ENCODE assay signal across 29 mouse cellular contexts in the genomic region with DNA sequence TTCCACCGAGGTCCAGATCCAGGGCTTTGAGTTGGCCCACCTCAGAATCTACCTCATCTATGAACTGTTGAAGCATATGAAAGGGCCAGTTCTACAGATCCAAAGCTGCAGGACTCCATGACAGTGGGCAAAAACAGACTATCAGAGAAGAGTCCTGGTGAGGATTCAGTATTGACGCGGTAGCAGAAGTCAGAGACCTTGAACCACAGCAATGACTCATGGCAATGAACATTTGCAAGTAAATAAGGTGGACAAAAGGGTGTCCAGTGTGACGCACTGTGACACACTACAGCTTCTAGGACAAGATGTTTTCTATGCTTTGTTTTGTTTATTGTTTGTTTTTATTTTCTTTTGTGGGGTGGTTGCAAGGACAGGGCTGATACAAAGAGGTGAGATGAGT. TPM values are rescaled to one million over a fixed set of nuclear protein-coding genes. Genes with fewer than 3 reads are reported as not detected.
DNase-seq lines count a peak whose midpoint lies in the region; ATAC-seq and TF ChIP-seq lines count a peak whose summit lies in the region.
"Had no signal": no experiment of that assay in that cellular context is flagged by ENCODE, and none has a peak within 500 bp of the region (broad histone marks: within the 10 kb centered on the region; RNA-seq: fewer than 3 reads in every experiment).

No protein-coding gene starts in this region.

- no peaks in the 10 kb centered on the region for H3K9me3 ChIP-seq in erythroblast, embryonic 14.5 days (ENCODE audit: control insufficient read depth, low read length)
- no peaks in the 10 kb centered on the region for H3K9me3 ChIP-seq in liver, postnatal 0 days (ENCODE audit: low read length)
- H3K9me3 ChIP-seq: embryonic facial prominence, embryonic 10.5 days; embryonic facial prominence, embryonic 15.5 days; forebrain, embryonic 15.5 days; kidney, embryonic 15.5 days; liver, embryonic 15.5 days; lung, embryonic 15.5 days; midbrain, embryonic 10.5 days; midbrain, embryonic 15.5 days; neural tube, embryonic 12.5 days had no signal

- WGBS in liver, postnatal 0 days (ENCODE audit: insufficient replicate concordance): 64% methylated on average over 4 of the region's 4 CpGs

- H3K4me1 ChIP-seq in erythroblast, embryonic 14.5 days (ENCODE audit: control insufficient read depth): peaks cover 39% of the 10 kb centered on the region
- H3K4me1 ChIP-seq in liver, postnatal 0 days (ENCODE audit: insufficient read depth): peaks cover 9% of the 10 kb centered on the region; the same call in 1 of the 2 replicates

- H3K27ac ChIP-seq in liver, postnatal 0 days (ENCODE audit: low read depth): peak overlapping the region; percentile 53
- H3K27ac ChIP-seq: embryonic facial prominence, embryonic 10.5 days; embryonic facial prominence, embryonic 15.5 days; forebrain, embryonic 15.5 days; hindbrain, embryonic 14.5 days; kidney, embryonic 15.5 days; liver, embryonic 15.5 days; lung, embryonic 15.5 days; midbrain, embryonic 10.5 days; midbrain, embryonic 15.5 days; neural tube, embryonic 12.5 days had no signal

- no peaks in the 10 kb centered on the region for H3K36me3 ChIP-seq in erythroblast, embryonic 14.5 days (ENCODE audit: control insufficient read depth)
- H3K36me3 ChIP-seq in liver, postnatal 0 days (replicated peaks; ENCODE audit: insufficient read depth, low read length): no peaks in the 10 kb centered on the region
- H3K36me3 ChIP-seq: embryonic facial prominence, embryonic 10.5 days; embryonic facial prominence, embryonic 15.5 days; forebrain, embryonic 15.5 days; kidney, embryonic 15.5 days; liver, embryonic 15.5 days; lung, embryonic 15.5 days; midbrain, embryonic 10.5 days; midbrain, embryonic 15.5 days; neural tube, embryonic 12.5 days had no signal

- TF ChIP-seq EP300 in liver, postnatal 0 days (IDR thresholded peaks at IDR 0.05; ENCODE audit: low read depth): peak; percentile 49; the same call in 1 of the 2 replicates

- DNase-seq in liver, postnatal 0 days: no peak
- DNase-seq in liver: no peak
- DNase-seq in adrenal gland, postnatal 36 days: peak; percentile 50 to 57
- DNase-seq in cerebellum, adult 11 months: no peak
- no peak for DNase-seq in cerebellum, postnatal 4 days (ENCODE audit: low spot score in 2 of 2)
- DNase-seq: cerebellum, adult 18-20 months; cerebellum, postnatal 14 days; gastrocnemius, postnatal 25 days; heart, adult 18-20 months; heart, postnatal 4 days; kidney, adult 18-20 months; kidney, postnatal 25 days; left cerebral cortex, postnatal 4 days; right cerebral cortex, postnatal 4 days had no signal

- no peak for ATAC-seq in erythroblast, adult 5-6 weeks (replicated peaks; ENCODE audit: low FRiP score, poor library complexity, severe bottlenecking)
- ATAC-seq in liver, postnatal 0 days: peak; percentile 10
- ATAC-seq: activated CD4-positive, CD25-positive, alpha-beta regulatory T cell, adult 4 months; CD4-positive, CD25-positive, alpha-beta regulatory T cell, adult 4 months; forebrain, embryonic 15.5 days; midbrain, embryonic 15.5 days had no signal

- H3K4me2 ChIP-seq in liver, postnatal 0 days (ENCODE audit: low read depth, low read length): no peak overlapping the region
- H3K4me2 ChIP-seq: embryonic facial prominence, embryonic 15.5 days; forebrain, embryonic 15.5 days; heart, embryonic 11.5 days; hindbrain, embryonic 14.5 days; kidney, embryonic 15.5 days; liver, embryonic 15.5 days; lung, embryonic 15.5 days; midbrain, embryonic 15.5 days; neural tube, embryonic 12.5 days had no signal

- H3K4me3 ChIP-seq in erythroblast, embryonic 14.5 days (replicated peaks): peak overlapping the region; percentile 8
- no peak overlapping the region for H3K4me3 ChIP-seq in liver, postnatal 0 days (ENCODE audit: low read depth, low read length)
- H3K4me3 ChIP-seq: embryonic facial prominence, embryonic 10.5 days; embryonic facial prominence, embryonic 15.5 days; forebrain, embryonic 15.5 days; kidney, embryonic 15.5 days; liver, embryonic 15.5 days; lung, embryonic 15.5 days; midbrain, embryonic 10.5 days; midbrain, embryonic 15.5 days; neural tube, embryonic 12.5 days had no signal

- no peak for TF ChIP-seq CTCF in liver, postnatal 0 days (IDR thresholded peaks at IDR 0.05; ENCODE audit: low read depth)

- H3K27me3 ChIP-seq in erythroblast, embryonic 14.5 days (ENCODE audit: control insufficient read depth): no peaks in the 10 kb centered on the region
- H3K27me3 ChIP-seq in liver, postnatal 0 days (ENCODE audit: insufficient read depth, low read length): no peaks in the 10 kb centered on the region
- H3K27me3 ChIP-seq: embryonic facial prominence, embryonic 15.5 days; forebrain, embryonic 15.5 days; kidney, embryonic 15.5 days; liver, embryonic 15.5 days; lung, embryonic 15.5 days; midbrain, embryonic 15.5 days; neural tube, embryonic 12.5 days had no signal

- no peak overlapping the region for H3K9ac ChIP-seq in liver, postnatal 0 days (replicated peaks)
- H3K9ac ChIP-seq: embryonic facial prominence, embryonic 15.5 days; forebrain, embryonic 15.5 days; hindbrain, embryonic 14.5 days; kidney, embryonic 15.5 days; liver, embryonic 15.5 days; lung, embryonic 15.5 days; midbrain, embryonic 15.5 days; neural tube, embryonic 12.5 days had no signal

RNA-seq across cellular contexts. Expression of a gene that starts 4.0 kb away (rescaled TPM):
- 0.37 and 1.1 TPM in 2 replicates for polyA plus RNA-seq in erythroblast, embryonic 14.5 days (2012)
- 72.4 and 74.0 TPM in 2 replicates for total RNA-seq in erythroblast, adult 5-6 weeks (2015; ENCODE audit: low replicate concordance)
- total RNA-seq in erythroblast, adult 5-6 weeks (2017; ENCODE audit: low replicate concordance): 68.7 and 93.8 TPM in 2 replicates
- 49.1 and 54.3 TPM in 2 replicates for polyA plus RNA-seq in liver, postnatal 0 days (2015; fragmentation: Nextera tagmentation; extraction: Ambion mirVana)
- total RNA-seq in adrenal gland, postnatal 36 days (2021): 100 to 1,000 TPM; 144 to 147 TPM

Comparison
In these comparisons a context has a peak if more than half of its experiments do, and no peak if none do; other contexts are left out.
1. DNase-seq: peak in adrenal gland, postnatal 36 days (2 of 2); none in liver, postnatal 0 days (single experiment), liver (single experiment), cerebellum, adult 11 months (single experiment) and cerebellum, postnatal 4 days (0 of 2).